Mouse (Mus musculus): Measurements from ENCODE around the gene Olfr1264.

Gene Olfr1264

GRCm38 (mm10) chr2:90025477-90025876 is at the start of gene Olfr1264:
Gene Olfr1264 (minus strand): TSS chr2:90025577.
- no peak for DNase-seq

GRCm38 (mm10) chr2:90070065-90070464 is 44.7 kb upstream of the Olfr1264 start:
- no peak for DNase-seq

- no peak for DNase-seq
Measured at GRCm38 (mm10) chr2:90063494-90063893, 38.1 kb upstream of the Olfr1264 start, which contains the start of gene Olfr140. Gene Olfr140 (minus strand): TSS chr2:90063594.

- no peak for DNase-seq
Measured at GRCm38 (mm10) chr2:90035037-90035436, 9.7 kb upstream of the Olfr1264 start, which contains the start of gene Olfr1265. Gene Olfr1265 (plus strand): TSS chr2:90035337.

- no peak for DNase-seq
Measured at GRCm38 (mm10) chr2:90011831-90012230, 13.5 kb downstream of the Olfr1264 start, which contains the start of gene Olfr1263. Gene Olfr1263 (plus strand): TSS chr2:90012131.

- no peak for DNase-seq
Measured at GRCm38 (mm10) chr2:89999845-90000244, 25.5 kb downstream of the Olfr1264 start, which contains the start of gene Olfr1262. Gene Olfr1262 (plus strand): TSS chr2:90000145.

- DNase-seq = no peak
Measured at GRCm38 (mm10) chr2:89990921-89991320, 34.5 kb downstream of the Olfr1264 start, which contains the start of gene Olfr1261. Gene Olfr1261 (plus strand): TSS chr2:89991221.

GRCm38 (mm10) chr2:89977709-89978108 is 47.7 kb downstream of the Olfr1264 start:
- no peak for DNase-seq

GRCm38 (mm10) chr2:89974184-89974583 is 51.2 kb downstream of the Olfr1264 start, which contains the start of gene Olfr1260:
Gene Olfr1260 (plus strand): TSS chr2:89974340.
- DNase-seq = no peak
